Mouse (Mus musculus): ENCODE measurements around the gene Hps3. TPM values are rescaled to one million over a fixed set of nuclear protein-coding genes. Genes with fewer than 3 reads are reported as not detected.
"Not testable (repeated sequence)": the region's sequence is repeated elsewhere in the genome, so short reads cannot be mapped to it uniquely, and the experiment has no call there.

Hps3 gene
- polyA plus RNA-seq, 1 experiment = 41.6 TPM

- H3K4me3 ChIP-seq (ENCODE audit: control insufficient read depth, insufficient read depth, low read length) = no peak overlapping the region
- H3K27ac ChIP-seq (ENCODE audit: control insufficient read depth, insufficient read depth, low read length) = no peak overlapping the region
- TF ChIP-seq POLR2A (IDR thresholded peaks at IDR 0.05; ENCODE audit: control insufficient read depth, extremely low read depth, insufficient read depth, low read length, poor library complexity) (no peak), CTCF (IDR thresholded peaks at IDR 0.05; ENCODE audit: borderline replicate concordance, control insufficient read depth, extremely low read depth, insufficient read depth, low read length, poor library complexity) (no peak)
- H3K4me1 ChIP-seq (replicated peaks; ENCODE audit: control insufficient read depth, insufficient read depth, low read length) = no peaks in the 10 kb centered on the region
- H3K36me3 ChIP-seq (ENCODE audit: control insufficient read depth, insufficient read depth, low read length) = peaks cover 34% of the 10 kb centered on the region
- H3K27me3 ChIP-seq (ENCODE audit: control insufficient read depth, insufficient read depth, low read length) = no peaks in the 10 kb centered on the region
- DNase-seq = no peak
Measured at GRCm38 (mm10) chr3:20026481-20026880, 8.6 kb downstream of the Hps3 start.

- H3K4me3 ChIP-seq (ENCODE audit: control insufficient read depth, insufficient read depth, low read length) = no peak overlapping the region
- peaks cover 43% of the 10 kb centered on the region for H3K36me3 ChIP-seq (ENCODE audit: control insufficient read depth, insufficient read depth, low read length)
- WGBS = 98% methylated on average over 1 of the region's 1 CpGs
- no peak for DNase-seq
- no peak overlapping the region for H3K27ac ChIP-seq (ENCODE audit: control insufficient read depth, insufficient read depth, low read length)
- no peak for TF ChIP-seq CTCF (IDR thresholded peaks at IDR 0.05; ENCODE audit: borderline replicate concordance, control insufficient read depth, extremely low read depth, insufficient read depth, low read length, poor library complexity)
- TF ChIP-seq POLR2A (IDR thresholded peaks at IDR 0.05; ENCODE audit: control insufficient read depth, extremely low read depth, insufficient read depth, low read length, poor library complexity) = no peak
- H3K4me1 ChIP-seq (replicated peaks; ENCODE audit: control insufficient read depth, insufficient read depth, low read length) = no peaks in the 10 kb centered on the region
- H3K27me3 ChIP-seq (ENCODE audit: control insufficient read depth, insufficient read depth, low read length) = no peaks in the 10 kb centered on the region
Measured at GRCm38 (mm10) chr3:20023832-20024231, 11.3 kb downstream of the Hps3 start.

- WGBS = 94% methylated on average over 8 of the region's 8 CpGs
- Histone ChIP-seq H3K4me3 (ENCODE audit: control insufficient read depth, insufficient read depth, low read length) (no peak overlapping the region), H3K27me3 (ENCODE audit: control insufficient read depth, insufficient read depth, low read length) (no peaks in the 10 kb centered on the region), H3K36me3 (ENCODE audit: control insufficient read depth, insufficient read depth, low read length) (peaks cover 46% of the 10 kb centered on the region), H3K27ac (ENCODE audit: control insufficient read depth, insufficient read depth, low read length) (no peak overlapping the region), H3K4me1 (replicated peaks; ENCODE audit: control insufficient read depth, insufficient read depth, low read length) (no peaks in the 10 kb centered on the region)
- no peak for TF ChIP-seq CTCF (IDR thresholded peaks at IDR 0.05; ENCODE audit: borderline replicate concordance, control insufficient read depth, extremely low read depth, insufficient read depth, low read length, poor library complexity)
- no peak for TF ChIP-seq POLR2A (IDR thresholded peaks at IDR 0.05; ENCODE audit: control insufficient read depth, extremely low read depth, insufficient read depth, low read length, poor library complexity)
- no peak for DNase-seq
Measured at GRCm38 (mm10) chr3:20018076-20018475, 17.0 kb downstream of the Hps3 start.

GRCm38 (mm10) chr3:20014454-20014853, 20.7 kb downstream of the Hps3 start:
- H3K4me1 ChIP-seq (replicated peaks; ENCODE audit: control insufficient read depth, insufficient read depth, low read length) = no peaks in the 10 kb centered on the region
- no peaks in the 10 kb centered on the region for H3K27me3 ChIP-seq (ENCODE audit: control insufficient read depth, insufficient read depth, low read length)
- H3K27ac ChIP-seq (ENCODE audit: control insufficient read depth, insufficient read depth, low read length) = no peak overlapping the region
- 98% methylated on average over 2 of the region's 2 CpGs for WGBS
- TF ChIP-seq CTCF (IDR thresholded peaks at IDR 0.05; ENCODE audit: borderline replicate concordance, control insufficient read depth, extremely low read depth, insufficient read depth, low read length, poor library complexity) = no peak
- TF ChIP-seq POLR2A (IDR thresholded peaks at IDR 0.05; ENCODE audit: control insufficient read depth, extremely low read depth, insufficient read depth, low read length, poor library complexity) = no peak
- DNase-seq = no peak
- H3K4me3 ChIP-seq (ENCODE audit: control insufficient read depth, insufficient read depth, low read length) = no peak overlapping the region
- H3K36me3 ChIP-seq (ENCODE audit: control insufficient read depth, insufficient read depth, low read length) = peaks cover 41% of the 10 kb centered on the region

GRCm38 (mm10) chr3:20010905-20011304, 24.2 kb downstream of the Hps3 start:
- 95% methylated on average over 7 of the region's 7 CpGs for WGBS
- H3K4me1 ChIP-seq (replicated peaks; ENCODE audit: control insufficient read depth, insufficient read depth, low read length); DNase-seq; H3K27me3 ChIP-seq (ENCODE audit: control insufficient read depth, insufficient read depth, low read length); H3K4me3 ChIP-seq (ENCODE audit: control insufficient read depth, insufficient read depth, low read length); H3K27ac ChIP-seq (ENCODE audit: control insufficient read depth, insufficient read depth, low read length): not testable (repeated sequence)
- peaks cover 23% of the 10 kb centered on the region for H3K36me3 ChIP-seq (ENCODE audit: control insufficient read depth, insufficient read depth, low read length)

GRCm38 (mm10) chr3:20010464-20010863, 24.7 kb downstream of the Hps3 start:
- 97% methylated on average over 9 of the region's 9 CpGs for WGBS
- no peak for TF ChIP-seq POLR2A (IDR thresholded peaks at IDR 0.05; ENCODE audit: control insufficient read depth, extremely low read depth, insufficient read depth, low read length, poor library complexity)
- Histone ChIP-seq H3K4me1 (replicated peaks; ENCODE audit: control insufficient read depth, insufficient read depth, low read length) (no peaks in the 10 kb centered on the region), H3K27ac (ENCODE audit: control insufficient read depth, insufficient read depth, low read length) (no peak overlapping the region), H3K36me3 (ENCODE audit: control insufficient read depth, insufficient read depth, low read length) (peaks cover 21% of the 10 kb centered on the region), H3K4me3 (ENCODE audit: control insufficient read depth, insufficient read depth, low read length) (no peak overlapping the region), H3K27me3 (ENCODE audit: control insufficient read depth, insufficient read depth, low read length) (no peaks in the 10 kb centered on the region)
- DNase-seq = no peak

- H3K4me3 ChIP-seq (ENCODE audit: control insufficient read depth, insufficient read depth, low read length) = no peak overlapping the region
- TF ChIP-seq CTCF (IDR thresholded peaks at IDR 0.05; ENCODE audit: borderline replicate concordance, control insufficient read depth, extremely low read depth, insufficient read depth, low read length, poor library complexity) (no peak), POLR2A (IDR thresholded peaks at IDR 0.05; ENCODE audit: control insufficient read depth, extremely low read depth, insufficient read depth, low read length, poor library complexity) (no peak)
- no peak overlapping the region for H3K27ac ChIP-seq (ENCODE audit: control insufficient read depth, insufficient read depth, low read length)
- no peak for DNase-seq
- WGBS = 96% methylated on average over 5 of the region's 5 CpGs
- no peaks in the 10 kb centered on the region for H3K27me3 ChIP-seq (ENCODE audit: control insufficient read depth, insufficient read depth, low read length)
- peaks cover 7% of the 10 kb centered on the region; the same call in 1 of the 2 replicates for H3K36me3 ChIP-seq (ENCODE audit: control insufficient read depth, insufficient read depth, low read length)
- H3K4me1 ChIP-seq (replicated peaks; ENCODE audit: control insufficient read depth, insufficient read depth, low read length) = no peaks in the 10 kb centered on the region
Measured at GRCm38 (mm10) chr3:20007759-20008158, 27.4 kb downstream of the Hps3 start.
